Mouse (Mus musculus) left cerebral cortex, postnatal 14 days (tissue): ENCODE data around the gene Hsd17b13. TPM values are rescaled to one million over a fixed set of nuclear protein-coding genes. Genes with fewer than 3 reads are reported as not detected.
A peak's percentile ranks its signal among the peaks of the same experiment; 100 is the strongest.
"Not testable (repeated sequence)": the region's sequence is repeated elsewhere in the genome, so short reads cannot be mapped to it uniquely, and the experiment has no call there.

Experiments used
- DNase-seq, 2 experiments: peaks; one replicate each; pipeline ENCODE4 v3.0.0; 2021 to 2022; ENCODE audit warnings: low spot score in 2 of 2, mixed read lengths in 1 of 2
- intact Hi-C: fragments of 180-260 bp; cut with DNase I; formaldehyde crosslinking; loops from one replicate; pipeline ENCODE4 v1.15.1; 2025
- long read RNA-seq, 2 experiments: library from polyadenylated mRNA; stranded (forward); transcript quantifications; one replicate each; pipeline ENCODE4 v2.0.0; 2021
- total RNA-seq, 2 experiments: library from RNA; stranded (reverse); gene quantifications; 2 replicates each; pipeline ENCODE4 v1.2.3; 2021

Hsd17b13 gene
- total RNA-seq: 1 to 10 TPM; 1.4 to 2.4 TPM
- long read RNA-seq, experiment 1, partial matches to known transcripts: 3 of 3 reads
- long read RNA-seq, experiment 1, other reads (novel, unspliced or antisense): 0 of 3 reads
- long read RNA-seq, experiment 2, partial matches to known transcripts: 2 of 2 reads
- long read RNA-seq, experiment 2, other reads (novel, unspliced or antisense): 0 of 2 reads

DNA sequence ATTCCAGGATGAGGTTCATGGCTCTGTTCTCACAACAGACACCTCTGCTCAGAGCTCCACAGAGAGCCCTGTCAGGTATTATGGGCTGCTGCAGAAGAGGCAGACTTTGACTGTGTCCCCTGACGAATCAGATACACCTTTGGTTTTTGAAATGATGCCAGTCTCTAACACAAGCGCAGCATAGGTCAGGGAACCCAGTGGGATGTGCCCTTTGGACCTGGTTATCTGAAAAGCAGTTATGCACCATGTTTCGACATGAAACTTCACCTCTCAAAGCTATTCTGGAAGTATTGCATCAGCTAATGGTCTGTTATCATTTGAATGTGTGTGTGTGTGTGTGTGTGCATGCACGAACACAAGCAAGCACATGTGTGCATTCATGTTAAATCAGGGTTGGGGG is at the start of gene Hsd17b13:
TSS of gene Hsd17b13 (minus strand) at position 114 of the 400 bp plus-strand sequence.
- no peak for DNase-seq
- intact Hi-C loops: no loop called here

DNA sequence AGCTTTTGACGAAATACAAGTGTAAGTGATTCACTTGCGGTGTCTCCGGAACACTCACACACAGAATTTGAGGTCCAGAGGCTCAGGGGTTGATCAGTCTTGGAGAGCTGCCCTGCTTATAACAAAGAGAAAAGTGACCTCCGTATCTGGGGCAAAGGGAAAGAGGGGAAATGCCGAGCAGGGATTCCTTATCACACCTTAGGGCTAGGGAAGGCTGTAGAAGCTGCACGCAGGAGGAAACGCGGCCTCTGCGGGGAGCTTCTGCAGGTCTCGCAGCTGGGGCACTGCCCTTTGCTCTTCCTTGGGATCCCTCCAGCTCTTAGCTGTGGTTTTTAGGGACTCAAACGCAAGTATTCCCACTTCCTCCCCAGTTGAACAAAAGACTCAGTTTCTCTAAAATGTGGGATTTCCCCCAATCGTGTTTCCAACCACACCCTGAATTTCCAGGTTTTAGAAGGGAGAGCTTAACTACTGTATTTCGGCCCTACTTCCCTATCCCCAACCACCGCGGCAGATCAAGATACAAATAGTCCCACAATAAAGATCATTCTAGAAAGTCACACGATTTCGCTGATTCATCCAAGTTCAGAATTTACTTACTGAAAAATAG is 48.1 kb upstream of the Hsd17b13 start:
- intact Hi-C loops: no loop called here
- no peak for DNase-seq

DNA sequence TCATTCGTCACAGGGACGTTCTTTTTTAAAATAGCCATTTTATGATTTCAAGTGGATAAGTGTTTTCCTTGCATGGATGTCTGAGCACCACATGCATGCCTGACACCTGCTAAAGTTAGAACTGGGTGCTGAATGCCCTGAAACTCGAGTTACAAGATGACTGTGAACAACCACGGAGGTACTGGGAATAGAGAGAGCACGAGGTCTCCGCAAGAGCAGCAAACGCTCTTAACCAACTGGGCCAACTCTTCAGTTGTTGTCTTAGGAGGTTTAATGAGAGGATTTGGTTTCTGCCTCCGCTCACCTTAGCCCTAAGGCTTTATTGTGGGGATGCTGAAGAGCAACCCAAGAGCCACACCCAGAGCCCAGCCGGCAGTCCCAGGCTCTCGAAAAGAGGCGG is 47.6 kb upstream of the Hsd17b13 start:
- intact Hi-C loops: no loop called here
- DNase-seq: no peak

DNA sequence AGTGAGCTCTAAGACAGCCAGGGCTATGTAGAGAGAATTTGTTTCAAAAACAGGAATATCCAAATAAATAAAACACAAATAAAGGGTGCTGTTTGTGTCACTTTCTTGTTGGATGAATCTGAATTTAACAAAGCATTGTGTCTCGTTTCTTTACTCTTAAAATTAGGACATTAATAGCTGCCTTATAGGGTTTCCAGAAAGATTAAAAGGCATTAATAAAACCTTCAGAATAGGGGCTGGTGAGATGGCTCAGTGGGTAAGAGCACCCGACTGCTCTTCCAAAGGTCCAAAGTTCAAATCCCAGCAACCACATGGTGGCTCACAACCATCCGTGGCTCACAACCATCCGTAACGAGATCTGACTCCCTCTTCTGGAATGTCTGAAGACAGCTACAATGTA is 47.0 kb upstream of the Hsd17b13 start:
- DNase-seq, intact Hi-C loops: not testable (repeated sequence)

DNA sequence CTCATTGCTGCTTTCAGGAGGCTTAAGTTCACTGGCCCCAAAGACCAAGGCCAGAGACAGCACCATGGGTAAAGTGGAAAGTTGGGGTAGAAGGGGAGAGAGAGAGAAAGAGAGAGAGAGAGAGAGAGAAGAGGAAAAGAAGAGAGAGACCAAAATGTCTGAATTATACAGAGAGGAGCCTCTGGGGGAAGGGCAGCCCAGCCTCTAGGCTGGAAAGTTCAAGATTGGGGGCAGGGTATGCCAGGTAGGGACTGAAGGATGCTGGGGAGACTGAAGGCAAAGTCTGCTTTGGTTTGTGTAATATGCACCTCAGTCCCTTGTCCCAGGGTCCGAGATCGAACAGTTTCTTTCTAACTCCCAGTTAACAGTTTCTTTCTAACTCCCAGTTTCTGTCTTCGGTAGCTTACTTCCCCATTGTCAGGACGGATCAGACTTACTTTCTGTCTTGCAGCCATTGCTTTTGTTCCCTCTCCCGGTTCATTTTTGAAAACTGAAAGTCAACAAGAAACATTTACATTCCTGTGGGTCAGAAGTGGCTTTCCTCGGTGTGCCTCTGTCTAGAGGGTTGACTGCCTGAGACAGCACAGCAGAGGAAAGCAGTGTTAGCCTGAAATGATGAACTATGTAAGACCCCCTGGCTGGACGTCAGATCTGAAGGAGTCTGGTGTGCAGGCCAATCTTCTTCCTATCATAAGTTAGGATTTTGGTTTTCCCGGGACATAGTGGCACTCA is 46.2 kb upstream of the Hsd17b13 start:
- intact Hi-C loops: no loop called here
- no peak for DNase-seq

DNA sequence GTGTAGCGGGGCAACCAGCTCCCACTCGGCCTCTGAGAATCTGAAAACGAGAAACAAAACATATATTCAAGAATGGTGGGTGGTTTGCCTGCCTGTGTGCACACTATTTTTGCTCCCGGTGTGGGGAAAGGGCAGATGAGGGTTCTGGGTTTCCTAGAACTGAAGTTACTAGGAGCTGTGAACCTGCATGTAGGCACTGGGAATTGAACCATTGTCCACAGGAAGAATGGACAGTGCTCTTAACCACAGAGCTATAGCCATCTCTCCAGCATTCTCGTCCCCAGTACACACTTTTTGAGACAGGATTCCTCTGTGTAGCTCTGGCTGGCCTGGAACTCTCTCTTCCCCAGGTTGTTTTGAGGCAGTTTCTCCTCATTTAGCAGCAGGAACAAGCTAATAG is 45.3 kb upstream of the Hsd17b13 start:
- intact Hi-C loops: no loop called here
- DNase-seq: no peak

DNA sequence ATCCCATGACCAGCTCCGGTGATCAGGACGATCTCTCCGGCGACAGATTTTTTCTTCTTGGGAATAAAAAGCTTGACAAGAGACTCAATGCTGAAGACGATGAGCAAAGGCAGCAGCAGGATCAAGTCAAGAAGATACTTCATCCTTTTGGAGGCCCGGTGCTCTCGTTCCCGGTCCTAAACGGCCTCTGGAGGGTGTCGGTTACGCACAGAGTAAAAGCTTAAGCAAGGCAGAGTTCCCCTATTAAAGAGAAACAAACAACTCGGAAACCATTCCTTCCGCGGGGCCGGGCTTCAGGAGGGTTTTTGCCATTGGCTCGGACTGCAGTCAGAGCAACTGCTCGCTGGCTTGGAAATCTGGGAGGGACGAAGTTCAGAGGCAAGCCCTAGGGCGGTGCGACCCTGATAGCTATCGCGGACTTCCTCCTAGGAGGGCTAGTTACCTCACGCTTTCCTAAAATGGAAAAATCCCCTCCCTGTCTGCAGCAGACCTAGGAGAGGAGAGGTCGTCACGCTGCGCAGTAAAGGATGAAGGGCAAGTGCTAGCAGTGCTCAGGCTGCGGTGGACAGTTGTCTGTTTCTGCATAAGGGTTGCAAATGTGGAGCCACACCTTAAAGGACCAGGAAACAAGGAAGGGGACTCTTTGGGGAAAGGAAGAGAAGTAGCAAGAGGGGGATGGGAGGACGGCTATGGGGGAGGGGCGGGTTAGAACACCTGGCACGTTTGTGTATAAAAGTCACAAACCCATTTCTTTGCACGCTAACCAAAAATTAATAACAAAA is 44.6 kb upstream of the Hsd17b13 start, which contains the start of gene Hsd17b11:
TSS of gene Hsd17b11 (minus strand) at position 323 of the 782 bp plus-strand sequence.
- intact Hi-C loops: no loop called here

DNA sequence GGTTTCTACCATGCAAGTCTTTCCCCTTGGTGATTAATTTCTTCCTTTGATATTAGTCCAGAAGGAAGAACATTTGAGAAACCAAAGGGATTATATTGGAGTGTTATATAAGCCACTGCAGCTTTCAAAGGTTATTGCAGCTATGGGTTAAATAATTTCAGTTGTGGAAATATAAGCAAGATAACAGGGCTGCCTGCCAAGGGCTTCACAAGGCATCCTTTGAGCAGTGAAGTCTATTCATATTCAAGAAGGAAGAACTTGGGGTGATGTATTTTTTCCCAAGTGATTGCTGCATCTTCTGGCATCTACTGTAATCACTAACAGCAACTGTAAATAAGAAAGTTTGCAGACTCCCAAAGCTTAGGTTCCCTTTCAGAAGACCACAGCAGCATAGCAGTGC is 34.2 kb upstream of the Hsd17b13 start:
- no peak for DNase-seq
- intact Hi-C loops: no loop called here

More for the DNA sequence above, 44.6 kb upstream of the Hsd17b13 start, which contains the start of gene Hsd17b11:
- peak; percentile 58 to 76 for DNase-seq

DNA sequence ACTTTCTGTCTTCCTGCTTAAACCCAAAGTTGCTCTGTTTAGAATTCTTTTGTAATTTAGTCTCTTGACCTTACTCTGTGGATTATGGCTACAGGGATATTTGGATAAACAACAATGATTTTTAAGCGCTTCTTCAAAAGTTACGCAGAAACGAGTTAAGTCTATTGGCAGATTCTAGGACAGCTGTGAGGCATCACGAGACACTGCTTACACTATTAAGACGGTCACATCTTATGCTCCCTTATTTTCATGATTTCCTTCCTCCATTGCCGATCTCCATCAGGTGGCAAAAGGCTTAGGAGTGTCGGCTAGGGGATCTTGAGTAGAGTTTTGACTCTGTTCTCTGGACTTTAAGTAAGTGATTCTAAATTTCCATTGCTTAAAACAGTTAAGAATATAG is 33.1 kb upstream of the Hsd17b13 start:
- no peak for DNase-seq
- intact Hi-C loops: no loop called here

DNA sequence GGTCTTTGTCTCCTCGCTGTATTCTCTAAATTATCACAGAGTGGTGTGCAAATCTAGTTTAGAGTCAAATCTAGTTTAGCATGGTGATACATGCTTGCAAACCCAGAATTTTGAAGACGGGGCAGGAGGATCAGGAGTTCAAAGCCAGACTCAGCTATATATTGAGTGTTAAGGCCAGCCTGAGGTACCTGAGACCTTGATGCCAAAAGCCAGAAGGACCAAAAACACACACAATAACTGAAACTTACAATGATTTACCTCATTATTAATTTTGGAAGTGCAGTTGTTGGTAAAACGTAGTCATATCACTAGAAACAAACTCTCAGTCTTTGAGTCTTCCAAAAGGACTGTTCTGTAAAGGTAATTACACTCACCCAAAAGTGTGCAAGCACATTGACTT is 32.2 kb upstream of the Hsd17b13 start:
- intact Hi-C loops: no loop called here
- DNase-seq: no peak

DNA sequence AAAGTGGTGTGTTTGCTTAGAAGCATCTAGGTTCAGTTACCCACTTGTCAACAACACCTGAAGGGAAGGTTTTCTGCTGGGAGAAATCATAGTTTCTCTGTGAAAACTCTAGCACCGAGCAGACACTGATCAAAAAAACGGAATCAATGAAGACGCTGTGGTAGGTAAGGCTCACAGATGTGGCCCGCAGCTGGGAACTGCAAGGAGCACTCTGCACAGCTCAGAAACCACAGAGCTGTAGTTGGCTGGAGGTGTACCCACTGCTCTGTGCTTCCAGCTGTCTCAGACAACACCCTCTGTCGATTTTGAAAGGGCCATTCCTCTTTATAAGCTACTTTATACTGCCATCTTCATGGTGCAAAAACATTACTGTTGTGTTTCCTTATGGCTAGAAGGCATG is 30.6 kb upstream of the Hsd17b13 start:
- no peak for DNase-seq
- intact Hi-C loops: no loop called here

DNA sequence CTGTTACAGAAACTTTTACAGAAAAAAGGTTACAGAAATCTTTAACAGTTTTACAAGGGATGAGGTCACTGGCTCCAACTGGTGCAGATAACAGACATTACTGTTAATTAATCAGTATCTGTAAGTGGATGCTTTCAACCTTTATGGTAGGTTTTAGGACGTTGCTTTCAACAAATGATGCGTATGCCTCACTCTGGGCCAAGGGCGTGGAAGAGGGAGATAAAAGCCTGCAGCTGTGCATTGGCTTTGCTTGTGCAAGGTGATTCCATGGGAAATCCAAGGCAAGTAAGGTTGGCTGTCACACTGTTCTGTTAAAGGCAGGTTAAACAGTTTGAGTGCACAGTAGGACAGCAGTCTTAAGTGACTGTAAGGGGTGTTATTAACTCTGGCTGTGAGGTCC is 29.6 kb upstream of the Hsd17b13 start:
- intact Hi-C loops: no loop called here
- no peak for DNase-seq

DNA sequence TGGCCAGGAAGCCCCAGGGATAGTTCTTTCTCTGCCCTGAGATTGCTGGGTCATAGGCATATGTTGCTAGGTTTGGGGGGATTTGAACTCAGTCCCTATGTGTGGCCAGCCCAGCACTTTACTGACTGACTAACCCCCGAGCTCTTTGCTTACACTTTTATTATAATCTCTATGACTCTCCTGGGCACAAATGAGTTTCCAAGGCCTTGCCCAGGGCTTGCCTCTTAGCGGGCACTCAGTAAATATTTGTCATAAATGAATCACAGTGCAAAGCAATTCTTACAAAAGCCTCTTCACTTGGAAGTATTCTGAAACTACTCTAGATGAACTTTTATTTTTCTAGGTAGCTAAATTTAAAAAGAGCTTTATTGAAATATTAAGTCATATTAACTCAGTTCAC is 26.7 kb upstream of the Hsd17b13 start:
- intact Hi-C loops: loop anchor here (5.0 kb wide), 1 partner anchor 33 kb away; no protein-coding TSS in a partner anchor
- no peak for DNase-seq

DNA sequence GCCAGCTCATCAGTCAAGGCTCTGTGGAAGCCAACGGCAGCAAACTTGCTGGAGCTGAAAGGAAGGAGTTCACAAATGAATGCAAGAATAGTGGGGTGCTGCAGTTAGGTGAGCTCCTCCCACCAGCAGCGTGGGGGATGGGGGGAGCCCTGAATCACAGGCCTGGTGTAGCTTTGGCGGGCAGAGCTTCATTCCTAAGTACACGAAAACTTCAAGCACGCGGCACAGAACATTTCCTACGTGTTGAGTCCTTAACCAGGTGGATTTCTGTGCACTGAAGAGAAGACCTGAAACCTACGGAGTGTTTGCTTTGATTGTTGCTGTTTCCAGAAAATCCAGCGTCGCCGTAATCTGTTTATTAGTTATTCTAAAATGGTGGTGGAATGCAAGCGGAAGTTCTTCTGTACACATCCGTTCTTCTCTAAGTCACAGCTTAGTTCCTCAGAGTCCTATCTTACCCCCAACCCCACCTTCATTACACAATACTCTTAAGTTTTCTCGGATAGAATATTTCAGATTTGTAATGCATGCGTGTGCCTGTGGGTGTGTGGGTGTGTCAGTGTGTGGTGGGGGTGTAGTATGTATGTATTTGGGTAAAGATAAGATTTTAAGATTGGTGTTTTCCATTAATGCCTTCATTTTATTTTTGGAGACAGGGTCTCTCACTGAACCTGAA is 26.2 kb upstream of the Hsd17b13 start:
- intact Hi-C loops: loop anchor here (5.0 kb wide), 1 partner anchor 34 kb away; no protein-coding TSS in a partner anchor
- no peak for DNase-seq

DNA sequence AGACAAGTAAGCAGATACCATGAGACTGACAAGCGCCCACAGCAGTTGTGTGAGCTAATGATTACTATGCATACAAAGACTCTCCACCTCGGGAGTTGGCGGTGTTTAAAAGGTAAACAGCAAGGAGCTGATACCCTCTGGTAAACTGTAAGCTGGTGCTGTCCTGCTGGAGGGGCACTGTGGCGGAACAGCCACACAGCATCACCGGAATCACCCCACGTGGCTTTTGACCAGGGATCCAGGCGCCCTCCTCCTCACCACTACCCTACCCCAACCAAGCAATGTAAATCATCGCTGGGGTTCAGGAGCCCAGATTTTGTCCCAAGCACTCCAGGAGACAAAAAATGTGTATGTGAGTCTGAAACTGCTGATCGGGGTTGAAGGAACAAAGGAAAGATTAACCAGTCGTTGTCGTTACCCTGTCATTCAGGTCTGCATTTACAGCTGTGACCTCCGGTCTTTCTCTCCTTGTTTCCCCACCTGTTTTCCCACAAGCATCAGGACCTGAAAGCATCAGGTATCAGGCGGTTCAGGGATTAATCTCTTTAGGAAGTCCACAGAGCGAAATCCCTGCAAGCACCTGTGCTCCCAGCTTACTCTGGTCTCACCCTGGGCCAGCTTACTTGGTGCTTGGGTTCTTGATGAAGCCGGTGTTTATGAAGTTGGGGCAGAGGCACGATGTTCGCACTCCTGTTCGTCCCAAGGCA is 25.5 kb upstream of the Hsd17b13 start:
- DNase-seq: no peak
- intact Hi-C loops: loop anchor here (5.0 kb wide), 1 partner anchor 35 kb away; no protein-coding TSS in a partner anchor

DNA sequence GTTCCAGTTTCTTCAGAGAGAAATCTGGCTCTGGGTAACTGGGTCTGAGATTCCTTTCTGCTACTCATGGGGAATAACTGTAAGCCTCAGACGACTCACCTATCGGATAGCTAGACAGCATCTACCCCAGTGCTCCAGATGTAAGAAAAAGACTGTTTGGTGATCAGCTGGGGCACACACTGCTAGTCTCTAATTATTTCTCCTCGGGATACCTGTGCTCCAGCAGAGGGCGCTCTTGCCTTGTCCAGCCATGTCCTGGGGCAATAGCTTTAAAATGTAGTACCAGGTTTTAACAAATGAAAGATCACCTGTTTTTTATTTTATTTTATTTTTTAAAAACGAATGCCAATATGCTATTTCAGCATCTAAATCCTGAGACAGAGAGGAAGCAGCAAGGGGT is 22.5 kb upstream of the Hsd17b13 start:
- intact Hi-C loops: loop anchor here (5.0 kb wide), 2 partner anchors 38 to 343 kb away; no protein-coding TSS in a partner anchor
- peak; percentile 62 to 85 for DNase-seq

DNA sequence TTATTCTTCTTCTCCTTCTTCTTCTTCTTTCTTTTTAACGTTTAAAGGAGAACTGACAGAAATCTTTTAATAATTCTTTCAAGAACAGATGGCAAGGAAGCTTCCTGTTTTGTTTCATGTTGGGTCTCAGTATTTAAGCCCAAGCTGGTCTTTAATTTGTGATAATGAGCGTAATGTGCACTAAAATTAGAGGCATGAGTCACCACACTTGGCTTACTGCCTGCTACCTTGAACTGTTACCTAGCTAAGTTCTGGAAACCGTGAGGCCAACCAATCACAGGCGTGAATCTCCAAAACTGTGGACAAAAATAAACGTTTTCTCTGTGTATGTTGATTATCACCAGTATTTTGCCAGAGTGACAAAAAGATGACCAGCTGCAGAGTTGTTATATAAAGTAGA is 21.5 kb upstream of the Hsd17b13 start:
- intact Hi-C loops: loop anchor here (5.0 kb wide), 1 partner anchor 344 kb away; no protein-coding TSS in a partner anchor
- peak in 1 of 2 experiments; percentile 34 for DNase-seq

DNA sequence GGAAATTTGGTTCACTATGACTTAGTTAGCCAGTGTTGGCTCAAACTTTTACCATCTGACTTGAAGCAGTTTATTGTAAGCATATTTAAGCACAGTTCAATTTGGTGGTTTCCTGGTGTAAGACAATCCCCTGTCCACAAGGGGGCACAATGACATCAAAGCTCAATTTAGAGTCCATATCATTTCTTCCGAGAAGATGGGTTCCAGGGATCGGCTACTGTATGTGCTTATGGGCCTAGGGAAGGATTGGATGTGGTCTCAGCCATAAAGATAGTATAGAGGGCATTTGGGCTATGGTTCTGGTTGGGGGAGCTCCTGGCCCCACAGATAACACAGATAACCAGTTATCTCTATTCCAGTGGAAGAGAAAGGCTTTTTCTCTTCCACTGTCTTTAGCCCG is 18.0 kb upstream of the Hsd17b13 start:
- DNase-seq: peak in 1 of 2 experiments; percentile 25
- intact Hi-C loops: loop anchor here (5.0 kb wide), 1 partner anchor 347 kb away; no protein-coding TSS in a partner anchor
